Mouse (Mus musculus) testis, adult 2 months (tissue): ENCODE results near the gene Slc22a16.

Source experiments
- CTCF ChIP-seq: fragments of 200-500 bp; IDR thresholded peaks from 2 replicates; pipeline ENCODE4 v1.5.1; 2012; ENCODE audit warnings: low read depth, mild to moderate bottlenecking, inconsistent platforms, low read length, moderate library complexity; ENCODE audit not compliant: control insufficient read depth, insufficient read depth, insufficient replicate concordance
- POLR2A ChIP-seq: fragments of 200-500 bp; IDR thresholded peaks from 2 replicates; pipeline ENCODE4 v1.6.1; 2012; ENCODE audit warnings: low read depth, mild to moderate bottlenecking, inconsistent platforms, low read length, moderate library complexity; ENCODE audit not compliant: control insufficient read depth

- no peak for TF ChIP-seq POLR2A
- TF ChIP-seq CTCF: no peak
Measured at GRCm38 (mm10) chr10:40630961-40631360, 60.8 kb downstream of the Slc22a16 start.
